Mouse (Mus musculus) intestine, embryonic 15.5 days (tissue): ENCODE data around the gene Gm17428. TPM values are rescaled to one million over a fixed set of nuclear protein-coding genes. Genes with fewer than 3 reads are reported as not detected.

Source experiments
- ATAC-seq: fragments of 200-750 bp; cut with Nextera tagmentation; 2 replicates; pipeline ENCODE4 v1.8.0; 2017; ENCODE audit warnings: moderate TSS enrichment, moderate library complexity
- H3K27ac ChIP-seq: fragments of 300-500 bp; sonication (generic); 2 replicates; pipeline ENCODE4 v1.5.1; 2015; ENCODE audit warnings: mild to moderate bottlenecking, inconsistent platforms
- H3K27me3 ChIP-seq: fragments of 300-500 bp; sonication (generic); replicated peaks from 2 replicates; pipeline ENCODE4 v1.6.1; 2015; ENCODE audit warnings: inconsistent platforms
- H3K36me3 ChIP-seq: fragments of 300-500 bp; sonication (generic); 2 replicates; pipeline ENCODE4 v1.6.1; 2015; ENCODE audit warnings: inconsistent platforms
- H3K4me1 ChIP-seq: fragments of 300-500 bp; sonication (generic); replicated peaks from 2 replicates; pipeline ENCODE4 v1.6.1; 2015; ENCODE audit warnings: inconsistent platforms
- H3K4me2 ChIP-seq: fragments of 300-500 bp; sonication (generic); replicated peaks from 2 replicates; pipeline ENCODE4 v1.6.1; 2015; ENCODE audit warnings: mild to moderate bottlenecking, inconsistent platforms
- H3K4me3 ChIP-seq: fragments of 300-500 bp; sonication (generic); replicated peaks from 2 replicates; pipeline ENCODE4 v1.5.1; 2015; ENCODE audit warnings: inconsistent platforms
- H3K9ac ChIP-seq: fragments of 300-500 bp; sonication (generic); 2 replicates; pipeline ENCODE4 v1.6.1; 2015; ENCODE audit warnings: inconsistent platforms
- H3K9me3 ChIP-seq: fragments of 300-500 bp; sonication (generic); 2 replicates; pipeline ENCODE4 v1.6.1; 2016; ENCODE audit warnings: inconsistent platforms
- WGBS: fragments of 180-500 bp; shearing (Covaris S2); methylation state at CpG from one replicate; pipeline ENCODE4 v1.1.7; 2015; 5-methylcytosine and 5-hydroxymethylcytosine counted together
- polyA plus RNA-seq: library from polyadenylated mRNA; unstranded; fragments of >200 nt; fragmentation: Nextera tagmentation; extraction: Ambion mirVana; gene quantifications from 2 replicates; pipeline ENCODE4 v1.2.1, GENCODE M21; 2015

The Gm17428 gene
- not detected in 2 replicates for polyA plus RNA-seq

- no peaks in the 10 kb centered on the region for H3K4me1 ChIP-seq
- 63% methylated on average over 1 of the region's 1 CpGs for whole genome bisulfite sequencing
- H3K27me3 ChIP-seq, result no peaks in the 10 kb centered on the region
- no peaks in the 10 kb centered on the region for H3K36me3 ChIP-seq
- no peak within 1 kb of the TSS for H3K27ac ChIP-seq
- H3K4me2 ChIP-seq, result no peak within 1 kb of the TSS
- no peak for ATAC-seq
- no peak within 1 kb of the TSS for H3K4me3 ChIP-seq
- H3K9ac ChIP-seq, result no peak within 1 kb of the TSS
- no peaks in the 10 kb centered on the region for H3K9me3 ChIP-seq
These were observed at the start of gene Gm17428 for GRCm38 (mm10) chr14:54976633-54977032. Gm17428 (plus strand) TSS chr14:54976933.

GRCm38 (mm10) chr14:54927296-54927695 lies 49.4 kb upstream of the Gm17428 start:
- 21% methylated on average over 7 of the region's 7 CpGs for WGBS
- no peaks in the 10 kb centered on the region for H3K9me3 ChIP-seq
- H3K27ac ChIP-seq, result peak overlapping the region; percentile 99
- peaks cover 15% of the 10 kb centered on the region; the same call in 1 of the 2 replicates for H3K27me3 ChIP-seq
- H3K9ac ChIP-seq, result peak overlapping the region; percentile 86
- no peak for ATAC-seq
- H3K4me3 ChIP-seq, result peak overlapping the region; percentile 58
- peak overlapping the region; percentile 94 for H3K4me2 ChIP-seq
- H3K4me1 ChIP-seq, result peaks cover 30% of the 10 kb centered on the region
- H3K36me3 ChIP-seq, result no peaks in the 10 kb centered on the region

- Histone ChIP-seq H3K27me3 (peaks cover 15% of the 10 kb centered on the region; the same call in 1 of the 2 replicates), H3K36me3 (no peaks in the 10 kb centered on the region), H3K27ac (no peak overlapping the region), H3K4me3 (no peak overlapping the region), H3K4me2 (no peak overlapping the region), H3K4me1 (peaks cover 28% of the 10 kb centered on the region), H3K9me3 (no peaks in the 10 kb centered on the region), H3K9ac (no peak overlapping the region)
- WGBS, result 65% methylated on average over 5 of the region's 5 CpGs
- ATAC-seq, result no peak
These were observed 46.9 kb upstream of the Gm17428 start for GRCm38 (mm10) chr14:54929801-54930200.

- 23% methylated on average over 2 of the region's 2 CpGs for WGBS
- no peak overlapping the region for H3K27ac ChIP-seq
- H3K4me1 ChIP-seq, result peaks cover 26% of the 10 kb centered on the region
- no peaks in the 10 kb centered on the region for H3K36me3 ChIP-seq
- no peaks in the 10 kb centered on the region for H3K9me3 ChIP-seq
- no peak overlapping the region for H3K4me2 ChIP-seq
- H3K9ac ChIP-seq, result no peak overlapping the region
- no peak for ATAC-seq
- no peak overlapping the region for H3K4me3 ChIP-seq
- peaks cover 15% of the 10 kb centered on the region; the same call in 1 of the 2 replicates for H3K27me3 ChIP-seq
These were observed 46.3 kb upstream of the Gm17428 start for GRCm38 (mm10) chr14:54930431-54930830.

- H3K4me1 ChIP-seq, result peaks cover 20% of the 10 kb centered on the region
- no peaks in the 10 kb centered on the region for H3K36me3 ChIP-seq
- H3K9me3 ChIP-seq, result no peaks in the 10 kb centered on the region
- H3K27me3 ChIP-seq, result no peaks in the 10 kb centered on the region
- H3K27ac ChIP-seq, result no peak within 1 kb of the TSS
- ATAC-seq, result peak; percentile 33; the same call in 1 of the 2 replicates
- H3K4me2 ChIP-seq, result no peak within 1 kb of the TSS
- H3K9ac ChIP-seq, result no peak within 1 kb of the TSS
- H3K4me3 ChIP-seq, result no peak within 1 kb of the TSS
- 38% methylated on average over 6 of the region's 6 CpGs for WGBS
These were observed 44.0 kb upstream of the Gm17428 start, which contains the start of gene Il25 for GRCm38 (mm10) chr14:54932645-54933150. Il25 (plus strand) TSS chr14:54932695.

- Histone ChIP-seq H3K27ac (peak within 1 kb of the TSS; percentile 56), H3K27me3 (no peaks in the 10 kb centered on the region), H3K4me1 (peaks cover 18% of the 10 kb centered on the region; the same call in 1 of the 2 replicates), H3K36me3 (no peaks in the 10 kb centered on the region), H3K4me2 (no peak within 1 kb of the TSS), H3K4me3 (no peak within 1 kb of the TSS), H3K9ac (no peak within 1 kb of the TSS), H3K9me3 (no peaks in the 10 kb centered on the region)
- WGBS, result 48% methylated on average over 8 of the region's 8 CpGs
- no peak for ATAC-seq
These were observed 40.6 kb upstream of the Gm17428 start, which contains the start of gene Cmtm5 for GRCm38 (mm10) chr14:54935904-54936830. Cmtm5 (plus strand) TSS chr14:54936261.

- Histone ChIP-seq H3K9ac (no peak overlapping the region), H3K4me1 (peaks cover 12% of the 10 kb centered on the region; the same call in 1 of the 2 replicates), H3K4me2 (no peak overlapping the region), H3K27ac (no peak overlapping the region), H3K9me3 (no peaks in the 10 kb centered on the region), H3K27me3 (no peaks in the 10 kb centered on the region), H3K36me3 (no peaks in the 10 kb centered on the region), H3K4me3 (no peak overlapping the region)
- 53% methylated on average over 6 of the region's 6 CpGs for WGBS
- ATAC-seq, result no peak
These were observed 39.9 kb upstream of the Gm17428 start for GRCm38 (mm10) chr14:54936831-54937160.

GRCm38 (mm10) chr14:54937361-54938182 lies 39.2 kb upstream of the Gm17428 start:
- Histone ChIP-seq H3K27me3 (no peaks in the 10 kb centered on the region), H3K4me2 (no peak overlapping the region), H3K36me3 (no peaks in the 10 kb centered on the region), H3K9ac (no peak overlapping the region), H3K4me1 (peaks cover 8% of the 10 kb centered on the region; the same call in 1 of the 2 replicates), H3K4me3 (no peak overlapping the region), H3K9me3 (no peaks in the 10 kb centered on the region), H3K27ac (no peak overlapping the region)
- 87% methylated on average over 16 of the region's 16 CpGs for WGBS
- no peak for ATAC-seq

- Histone ChIP-seq H3K4me2 (no peak overlapping the region), H3K27ac (no peak overlapping the region), H3K4me1 (0 out of 2 replicates have a peak, but pooled peaks cover 3% of the 10 kb centered on the region), H3K36me3 (no peaks in the 10 kb centered on the region), H3K27me3 (no peaks in the 10 kb centered on the region), H3K4me3 (no peak overlapping the region), H3K9me3 (no peaks in the 10 kb centered on the region), H3K9ac (no peak overlapping the region)
- no peak for ATAC-seq
- 81% methylated on average over 15 of the region's 15 CpGs for WGBS
These were observed 38.1 kb upstream of the Gm17428 start for GRCm38 (mm10) chr14:54938431-54939219.

- no peak overlapping the region for H3K4me3 ChIP-seq
- H3K4me2 ChIP-seq, result no peak overlapping the region
- no peaks in the 10 kb centered on the region for H3K9me3 ChIP-seq
- H3K27ac ChIP-seq, result no peak overlapping the region
- no peaks in the 10 kb centered on the region for H3K27me3 ChIP-seq
- 0 out of 2 replicates have a peak, but pooled peaks cover 3% of the 10 kb centered on the region for H3K4me1 ChIP-seq
- H3K9ac ChIP-seq, result no peak overlapping the region
- 48% methylated on average over 12 of the region's 12 CpGs for WGBS
- no peaks in the 10 kb centered on the region for H3K36me3 ChIP-seq
- ATAC-seq, result peak; percentile 77
These were observed 37.1 kb upstream of the Gm17428 start for GRCm38 (mm10) chr14:54939434-54940175.

- 0 out of 2 replicates have a peak, but pooled peaks cover 3% of the 10 kb centered on the region for H3K4me1 ChIP-seq
- no peak overlapping the region for H3K4me3 ChIP-seq
- ATAC-seq, result no peak
- WGBS, result 71% methylated on average over 3 of the region's 3 CpGs
- no peak overlapping the region for H3K9ac ChIP-seq
- H3K4me2 ChIP-seq, result no peak overlapping the region
- no peaks in the 10 kb centered on the region for H3K9me3 ChIP-seq
- H3K27me3 ChIP-seq, result no peaks in the 10 kb centered on the region
- H3K36me3 ChIP-seq, result no peaks in the 10 kb centered on the region
- no peak overlapping the region for H3K27ac ChIP-seq
These were observed 36.6 kb upstream of the Gm17428 start for GRCm38 (mm10) chr14:54940176-54940530.
